ENCODE assay signal across 26 mouse cellular contexts in genomic region chr17:46817734-46818158, GRCm38 (mm10). TPM values are rescaled to one million over a fixed set of nuclear protein-coding genes. Genes with fewer than 3 reads are reported as not detected.
DNase-seq lines count a peak whose midpoint lies in the region; ATAC-seq lines count a peak whose summit lies in the region.
"Had no signal": no experiment of that assay in that cellular context is flagged by ENCODE, and none has a peak within 500 bp of the region (broad histone marks: within the 10 kb centered on the region; RNA-seq: fewer than 3 reads in every experiment).

No protein-coding gene starts in this region.

- WGBS in limb, embryonic 13.5 days: 77% methylated on average over 12 of the region's 12 CpGs
- 93% methylated on average over 12 of the region's 12 CpGs for WGBS in limb, embryonic 10.5 days
- 62% methylated on average over 12 of the region's 12 CpGs for WGBS in liver, embryonic 11.5 days
- 86% methylated on average over 12 of the region's 12 CpGs for WGBS in embryonic facial prominence, embryonic 10.5 days

- H3K4me2 ChIP-seq in limb, embryonic 13.5 days (replicated peaks): no peak overlapping the region
- peak overlapping the region; percentile 56 for H3K4me2 ChIP-seq in liver, embryonic 11.5 days
- H3K4me2 ChIP-seq: hindbrain, embryonic 13.5 days; kidney, embryonic 15.5 days; lung, embryonic 14.5 days; midbrain, embryonic 12.5 days; neural tube, embryonic 15.5 days had no signal

- no peaks in the 10 kb centered on the region for H3K9me3 ChIP-seq in limb, embryonic 13.5 days
- no peaks in the 10 kb centered on the region for H3K9me3 ChIP-seq in limb, embryonic 10.5 days (replicated peaks)
- H3K9me3 ChIP-seq in liver, embryonic 11.5 days (ENCODE audit: control insufficient read depth, low read length): no peaks in the 10 kb centered on the region
- no peaks in the 10 kb centered on the region for H3K9me3 ChIP-seq in embryonic facial prominence, embryonic 10.5 days
- H3K9me3 ChIP-seq: hindbrain, embryonic 13.5 days; kidney, embryonic 15.5 days; midbrain, embryonic 12.5 days; neural tube, embryonic 15.5 days had no signal

- no peaks in the 10 kb centered on the region for H3K4me1 ChIP-seq in limb, embryonic 13.5 days
- H3K4me1 ChIP-seq in limb, embryonic 10.5 days: no peaks in the 10 kb centered on the region
- H3K4me1 ChIP-seq in liver, embryonic 11.5 days (replicated peaks; ENCODE audit: control insufficient read depth, insufficient read depth, low read length): peaks cover 32% of the 10 kb centered on the region
- H3K4me1 ChIP-seq in embryonic facial prominence, embryonic 10.5 days: no peaks in the 10 kb centered on the region
- H3K4me1 ChIP-seq: hindbrain, embryonic 13.5 days; kidney, embryonic 15.5 days; midbrain, embryonic 12.5 days; neural tube, embryonic 15.5 days had no signal

- no peak overlapping the region for H3K9ac ChIP-seq in limb, embryonic 13.5 days
- H3K9ac ChIP-seq in liver, embryonic 11.5 days (ENCODE audit: low read depth, low read length): peak overlapping the region; percentile 46
- H3K9ac ChIP-seq: hindbrain, embryonic 13.5 days; kidney, embryonic 15.5 days; lung, embryonic 14.5 days; midbrain, embryonic 12.5 days; neural tube, embryonic 15.5 days had no signal

- 0 out of 2 replicates have a peak, but pooled peaks have one; percentile 44 for ATAC-seq in limb, embryonic 13.5 days (ENCODE audit: low FRiP score, low read depth)
- peak; percentile 95 for ATAC-seq in liver, embryonic 11.5 days (replicated peaks; ENCODE audit: low FRiP score)
- ATAC-seq in megakaryocyte-erythroid progenitor cell, adult 5-6 weeks (replicated peaks; ENCODE audit: low FRiP score, low TSS enrichment, poor library complexity, severe bottlenecking): peak; percentile 95
- ATAC-seq: activated CD4-positive, CD25-positive, alpha-beta regulatory T cell, adult 4 months had no signal

- no peaks in the 10 kb centered on the region for H3K27me3 ChIP-seq in limb, embryonic 13.5 days
- H3K27me3 ChIP-seq in limb, embryonic 10.5 days (ENCODE audit: low read depth, poor library complexity, severe bottlenecking): no peaks in the 10 kb centered on the region
- no peaks in the 10 kb centered on the region for H3K27me3 ChIP-seq in liver, embryonic 11.5 days (replicated peaks; ENCODE audit: control insufficient read depth, insufficient read depth, low read length)
- H3K27me3 ChIP-seq in embryonic facial prominence, embryonic 10.5 days (replicated peaks; ENCODE audit: low read depth, poor library complexity, severe bottlenecking): no peaks in the 10 kb centered on the region
- H3K27me3 ChIP-seq: hindbrain, embryonic 13.5 days; kidney, embryonic 15.5 days; midbrain, embryonic 12.5 days; neural tube, embryonic 15.5 days had no signal

- peaks cover 73% of the 10 kb centered on the region for H3K36me3 ChIP-seq in limb, embryonic 13.5 days
- H3K36me3 ChIP-seq in limb, embryonic 10.5 days: peaks cover 40% of the 10 kb centered on the region
- peaks cover 14% of the 10 kb centered on the region for H3K36me3 ChIP-seq in liver, embryonic 11.5 days (ENCODE audit: control insufficient read depth, insufficient read depth, low read length)
- peaks cover 56% of the 10 kb centered on the region for H3K36me3 ChIP-seq in embryonic facial prominence, embryonic 10.5 days (replicated peaks)

- DNase-seq in limb, embryonic 10.5 days (ENCODE audit: low spot score): no peak
- peak; percentile 12 for DNase-seq in c-Kit-negative CD71-positive TER-119-positive erythroid progenitor cells, embryonic 14.5 days (ENCODE audit: low read depth, low spot score)
- peak; percentile 46 for DNase-seq in liver, embryonic 11.5 days (ENCODE audit: low spot score)
- DNase-seq in embryonic facial prominence, embryonic 10.5 days (ENCODE audit: low spot score): no peak
- no peak for DNase-seq in gastrocnemius, postnatal 10 days
- DNase-seq in right cerebral cortex, postnatal 10 days (ENCODE audit: low spot score in 2 of 2): no peak
- DNase-seq: adrenal gland, postnatal 36 days; cerebellum, adult 11 months; cerebellum, postnatal 25 days; heart, postnatal 14 days; lung, embryonic 14.5 days; lung, postnatal 4 days; thymus, adult 2 months had no signal

- no peak overlapping the region for H3K27ac ChIP-seq in limb, embryonic 13.5 days
- H3K27ac ChIP-seq in limb, embryonic 10.5 days: no peak overlapping the region
- H3K27ac ChIP-seq in liver, embryonic 11.5 days (ENCODE audit: low read depth, low read length): peak overlapping the region; percentile 81
- H3K27ac ChIP-seq in embryonic facial prominence, embryonic 10.5 days (replicated peaks): no peak overlapping the region
- H3K27ac ChIP-seq: hindbrain, embryonic 13.5 days; kidney, embryonic 15.5 days; midbrain, embryonic 12.5 days; neural tube, embryonic 15.5 days had no signal

- H3K4me3 ChIP-seq in limb, embryonic 13.5 days: no peak overlapping the region
- H3K4me3 ChIP-seq in limb, embryonic 10.5 days: no peak overlapping the region
- H3K4me3 ChIP-seq in liver, embryonic 11.5 days (ENCODE audit: low read depth, low read length): peak overlapping the region; percentile 10; the same call in 1 of the 2 replicates
- H3K4me3 ChIP-seq in embryonic facial prominence, embryonic 10.5 days: no peak overlapping the region
- H3K4me3 ChIP-seq: hindbrain, embryonic 13.5 days; kidney, embryonic 15.5 days; midbrain, embryonic 12.5 days; myocyte; neural tube, embryonic 15.5 days had no signal

RNA-seq across cellular contexts. Expression of gene Rpl7l1, which starts 35.3 kb away (rescaled TPM):
- 175 and 176 TPM in 2 replicates for polyA plus RNA-seq in limb, embryonic 13.5 days (2015; fragmentation: Nextera tagmentation; extraction: Ambion mirVana)
- 224 and 254 TPM in 2 replicates for polyA plus RNA-seq in limb, embryonic 10.5 days (2016; fragmentation: Nextera tagmentation; extraction: Ambion mirVana)
- polyA plus RNA-seq in liver, embryonic 11.5 days (2014; fragmentation: Nextera tagmentation; extraction: Ambion mirVana): 195 and 201 TPM in 2 replicates
- total RNA-seq in megakaryocyte-erythroid progenitor cell, adult 5-6 weeks (2014; fragmentation: Nextera tagmentation): 90.3 and 93.8 TPM in 2 replicates
- 201 and 239 TPM in 2 replicates for total RNA-seq in megakaryocyte-erythroid progenitor cell, adult 5-6 weeks (2017)
- polyA plus RNA-seq in embryonic facial prominence, embryonic 10.5 days (2016; fragmentation: Nextera tagmentation; extraction: Ambion mirVana): 222 and 236 TPM in 2 replicates
- total RNA-seq in gastrocnemius, postnatal 10 days (2021): 10 to 100 TPM; 59.4 to 70.8 TPM

RNA-seq across cellular contexts. Expression of gene Bicral, which starts 40.5 kb away (rescaled TPM):
- polyA plus RNA-seq in limb, embryonic 13.5 days (2015; fragmentation: Nextera tagmentation; extraction: Ambion mirVana): 3.9 and 4.6 TPM in 2 replicates
- 3.6 and 4.3 TPM in 2 replicates for polyA plus RNA-seq in limb, embryonic 10.5 days (2016; fragmentation: Nextera tagmentation; extraction: Ambion mirVana)
- 6.3 and 7.4 TPM in 2 replicates for polyA plus RNA-seq in liver, embryonic 11.5 days (2014; fragmentation: Nextera tagmentation; extraction: Ambion mirVana)
- 24.6 and 28.7 TPM in 2 replicates for total RNA-seq in megakaryocyte-erythroid progenitor cell, adult 5-6 weeks (2014; fragmentation: Nextera tagmentation)
- 10.4 and 16.5 TPM in 2 replicates for total RNA-seq in megakaryocyte-erythroid progenitor cell, adult 5-6 weeks (2017)
- polyA plus RNA-seq in embryonic facial prominence, embryonic 10.5 days (2016; fragmentation: Nextera tagmentation; extraction: Ambion mirVana): 3.0 and 4.4 TPM in 2 replicates
- 10 to 100 TPM in 1 of 2 experiments, 1 to 10 TPM in 1; 8.7 to 15.1 TPM for total RNA-seq in gastrocnemius, postnatal 10 days (2021)

RNA-seq across cellular contexts. Expression of gene 2310039H08Rik, which starts 45.3 kb away (rescaled TPM):
- polyA plus RNA-seq in limb, embryonic 13.5 days (2015; fragmentation: Nextera tagmentation; extraction: Ambion mirVana): 70.5 and 75.2 TPM in 2 replicates
- polyA plus RNA-seq in limb, embryonic 10.5 days (2016; fragmentation: Nextera tagmentation; extraction: Ambion mirVana): 34.2 and 35.4 TPM in 2 replicates
- polyA plus RNA-seq in liver, embryonic 11.5 days (2014; fragmentation: Nextera tagmentation; extraction: Ambion mirVana): 76.6 and 82.5 TPM in 2 replicates
- 31.1 and 31.3 TPM in 2 replicates for total RNA-seq in megakaryocyte-erythroid progenitor cell, adult 5-6 weeks (2014; fragmentation: Nextera tagmentation)
- total RNA-seq in megakaryocyte-erythroid progenitor cell, adult 5-6 weeks (2017): 11.9 TPM in 2 replicates
- 44.8 TPM in 2 replicates for polyA plus RNA-seq in embryonic facial prominence, embryonic 10.5 days (2016; fragmentation: Nextera tagmentation; extraction: Ambion mirVana)
- total RNA-seq in gastrocnemius, postnatal 10 days (2021): 10 to 100 TPM; 45.1 to 47.5 TPM

RNA-seq across cellular contexts. Expression of gene Ptcra, which starts 54.2 kb away (rescaled TPM):
- polyA plus RNA-seq in limb, embryonic 13.5 days (2015; fragmentation: Nextera tagmentation; extraction: Ambion mirVana): 0.29 and 0.33 TPM in 2 replicates
- polyA plus RNA-seq in limb, embryonic 10.5 days (2016; fragmentation: Nextera tagmentation; extraction: Ambion mirVana): 0.73 and 1.2 TPM in 2 replicates
- 0.94 and 1.0 TPM in 2 replicates for polyA plus RNA-seq in liver, embryonic 11.5 days (2014; fragmentation: Nextera tagmentation; extraction: Ambion mirVana)
- not detected in 2 replicates for total RNA-seq in megakaryocyte-erythroid progenitor cell, adult 5-6 weeks (2014; fragmentation: Nextera tagmentation)
- not detected in 2 replicates for total RNA-seq in megakaryocyte-erythroid progenitor cell, adult 5-6 weeks (2017)
- polyA plus RNA-seq in embryonic facial prominence, embryonic 10.5 days (2016; fragmentation: Nextera tagmentation; extraction: Ambion mirVana): 0.62 and 1.6 TPM in 2 replicates
- total RNA-seq in gastrocnemius, postnatal 10 days (2021): under 1 TPM in 1 of 2 experiments, not detected in 1; 0.19 TPM
- total RNA-seq: adrenal gland, postnatal 36 days; gastrocnemius, adult 8-10 months; heart, adult 8-10 months; layer of hippocampus, postnatal 25 days; left cerebral cortex, postnatal 25 days had no signal
- polyA plus RNA-seq: activated CD4-positive, CD25-positive, alpha-beta regulatory T cell, adult 4 months; large intestine, adult 2 months had no signal

Comparison
In these comparisons a context has a peak if more than half of its experiments do, and no peak if none do; other contexts are left out.
1. ATAC-seq: peak in every context shown above with its lines; median percentile 95 in liver, embryonic 11.5 days; 95 in megakaryocyte-erythroid progenitor cell, adult 5-6 weeks; 44 in limb, embryonic 13.5 days.
2. DNase-seq: peak in c-Kit-negative CD71-positive TER-119-positive erythroid progenitor cells, embryonic 14.5 days (single experiment) and liver, embryonic 11.5 days (single experiment); none in limb, embryonic 10.5 days (single experiment), embryonic facial prominence, embryonic 10.5 days (single experiment), gastrocnemius, postnatal 10 days (single experiment) and right cerebral cortex, postnatal 10 days (0 of 2).